Mouse (Mus musculus) stomach, postnatal 0 days (tissue): ENCODE measurements around the gene Arap1.

Experiments
- CTCF ChIP-seq: IDR thresholded peaks from 2 replicates; pipeline ENCODE4 v1.5.1; 2016; ENCODE audit warnings: antibody characterized with exemption, low read depth, mild to moderate bottlenecking, moderate library complexity
- EP300 ChIP-seq: optimal IDR thresholded peaks from 2 replicates; pipeline ENCODE3; 2016; ENCODE audit warnings: antibody characterized with exemption

GRCm38 (mm10) chr7:101314396-101314795 is 33.5 kb upstream of the Arap1 start:
- no peak for TF ChIP-seq CTCF
- no peak for TF ChIP-seq EP300
